Mouse (Mus musculus) thymus, adult 2 months (tissue): Measurements from ENCODE around the gene Crip2.

ENCODE experiments used
- CTCF ChIP-seq: fragments of 200-500 bp; IDR thresholded peaks from 2 replicates; pipeline ENCODE4 v1.5.1; 2012; ENCODE audit warnings: mild to moderate bottlenecking, control low read depth, low read length, moderate library complexity, borderline replicate concordance; ENCODE audit not compliant: control insufficient read depth, poor library complexity, insufficient read depth; ENCODE audit errors: extremely low read depth
- POLR2A ChIP-seq: fragments of 200-500 bp; IDR thresholded peaks from 2 replicates; pipeline ENCODE4 v1.6.1; 2012; ENCODE audit warnings: mild to moderate bottlenecking, low read length, control low read depth, moderate library complexity; ENCODE audit not compliant: control insufficient read depth, poor library complexity, insufficient read depth; ENCODE audit errors: extremely low read depth

- TF ChIP-seq POLR2A (no peak), CTCF (no peak)
Measured at GRCm38 (mm10) chr12:113181020-113181419, 41.0 kb downstream of the Crip2 start.
